Mouse (Mus musculus) midbrain, embryonic 16.5 days (tissue): ENCODE data around the gene Pam16. TPM values are rescaled to one million over a fixed set of nuclear protein-coding genes. Genes with fewer than 3 reads are reported as not detected.

Source experiments
- ATAC-seq: fragments of 200-750 bp; cut with Nextera tagmentation; 2 replicates; pipeline ENCODE4 v1.8.0; 2017; ENCODE audit warnings: moderate TSS enrichment
- H3K27ac ChIP-seq: fragments of 300-500 bp; sonication (generic); 2 replicates; pipeline ENCODE4 v1.5.1; 2014; ENCODE audit warnings: mild to moderate bottlenecking, low read length, mixed read lengths
- H3K27me3 ChIP-seq: fragments of 300-500 bp; sonication (generic); 2 replicates; pipeline ENCODE4 v1.6.1; 2014; ENCODE audit warnings: low read depth, low read length, mixed read lengths; ENCODE audit not compliant: control insufficient read depth, insufficient read depth
- H3K36me3 ChIP-seq: fragments of 300-500 bp; sonication (generic); 2 replicates; pipeline ENCODE4 v1.6.1; 2014; ENCODE audit warnings: mild to moderate bottlenecking, low read length, moderate library complexity, mixed read lengths; ENCODE audit not compliant: control insufficient read depth, insufficient read depth
- H3K4me1 ChIP-seq: fragments of 300-500 bp; sonication (generic); 2 replicates; pipeline ENCODE4 v1.6.1; 2014; ENCODE audit warnings: mild to moderate bottlenecking, low read length, mixed read lengths; ENCODE audit not compliant: control insufficient read depth, insufficient read depth
- H3K4me2 ChIP-seq: fragments of 300-500 bp; sonication (generic); 2 replicates; pipeline ENCODE4 v1.6.1; 2014; ENCODE audit warnings: mild to moderate bottlenecking, low read length, mixed read lengths
- H3K4me3 ChIP-seq: fragments of 300-500 bp; sonication (generic); 2 replicates; pipeline ENCODE4 v1.5.1; 2014; ENCODE audit warnings: low read depth, mild to moderate bottlenecking, low read length, moderate library complexity, mixed read lengths
- H3K9ac ChIP-seq: fragments of 300-500 bp; sonication (generic); 2 replicates; pipeline ENCODE4 v1.6.1; 2014; ENCODE audit warnings: low read depth, low read length, mixed read lengths
- H3K9me3 ChIP-seq: fragments of 300-500 bp; sonication (generic); replicated peaks from 2 replicates; pipeline ENCODE4 v1.6.1; 2014; ENCODE audit warnings: mild to moderate bottlenecking, low read length, mixed read lengths; ENCODE audit not compliant: control insufficient read depth, poor library complexity, severe bottlenecking
- WGBS: fragments of 180-500 bp; shearing (Covaris S2); extraction: QIAGEN DNeasy Blood & Tissue Kit; methylation state at CpG from one replicate; pipeline ENCODE4 v1.1.7; 2014; 5-methylcytosine and 5-hydroxymethylcytosine counted together
- polyA plus RNA-seq: library from polyadenylated mRNA; unstranded; fragments of >200 nt; fragmentation: Nextera tagmentation; extraction: Ambion mirVana; gene quantifications from 2 replicates; pipeline ENCODE4 v1.2.1, GENCODE M21; 2015

The Pam16 gene
- polyA plus RNA-seq, 1 experiment from 2014 or later, result 153 TPM

DNA sequence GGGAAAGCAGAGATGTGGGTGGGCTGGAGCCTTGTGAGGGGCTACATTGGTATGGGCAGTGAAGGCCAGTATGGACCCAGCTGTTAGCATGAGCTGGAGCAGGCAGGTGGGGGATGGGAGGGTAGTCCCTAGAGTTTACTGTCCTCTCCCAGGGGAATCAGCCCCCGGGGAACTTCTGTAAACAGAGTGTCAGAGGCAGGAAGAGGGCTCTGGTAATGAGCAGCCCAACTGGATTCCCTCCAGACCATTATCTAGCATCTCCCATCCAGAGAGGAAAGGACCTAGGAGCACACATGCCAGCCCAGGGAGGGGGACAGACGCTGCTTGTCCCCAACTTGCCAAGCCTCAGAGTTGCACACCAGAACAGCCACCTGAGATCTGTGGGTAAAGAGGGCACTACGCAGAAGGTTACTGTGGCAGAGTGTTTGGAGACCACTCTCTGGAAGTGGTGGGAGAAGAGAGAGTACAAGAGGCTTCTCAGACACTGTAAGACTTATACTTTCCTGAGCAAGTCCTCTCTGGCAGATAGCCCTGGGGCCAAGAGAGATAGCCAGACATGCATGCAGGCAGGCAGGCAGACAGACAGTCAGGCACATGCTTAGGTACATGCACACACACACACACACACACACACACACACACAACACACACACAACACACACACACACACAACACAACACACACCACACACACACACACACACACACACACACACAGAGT, 16.5 kb upstream of the Pam16 start:
- no peak for ATAC-seq
- WGBS, result 61% methylated on average over 3 of the region's 3 CpGs

GRCm38 (mm10) chr16:4640267-4641005, 15.6 kb upstream of the Pam16 start:
- H3K27me3 ChIP-seq, result no peaks in the 10 kb centered on the region
- peak overlapping the region; percentile 62 for H3K9ac ChIP-seq
- H3K36me3 ChIP-seq, result no peaks in the 10 kb centered on the region
- H3K9me3 ChIP-seq, result no peaks in the 10 kb centered on the region
- H3K27ac ChIP-seq, result no peak overlapping the region
- peaks cover 7% of the 10 kb centered on the region for H3K4me1 ChIP-seq
- H3K4me2 ChIP-seq, result peak overlapping the region; percentile 77
- WGBS, result 14% methylated on average over 17 of the region's 17 CpGs
- H3K4me3 ChIP-seq, result peak overlapping the region; percentile 44
- peak; percentile 9; the same call in 1 of the 2 replicates for ATAC-seq

More for the DNA sequence above, 16.5 kb upstream of the Pam16 start:
- Histone ChIP-seq H3K27me3 (no peaks in the 10 kb centered on the region), H3K4me3 (no peak overlapping the region), H3K4me1 (peaks cover 7% of the 10 kb centered on the region), H3K9ac (no peak overlapping the region), H3K4me2 (peak overlapping the region; percentile 77), H3K36me3 (no peaks in the 10 kb centered on the region), H3K9me3 (no peaks in the 10 kb centered on the region), H3K27ac (no peak overlapping the region)

- under 1% methylated on average over 22 of the region's 22 CpGs for WGBS
- no peaks in the 10 kb centered on the region for H3K9me3 ChIP-seq
Measured at GRCm38 (mm10) chr16:4639831-4640237, 15.0 kb upstream of the Pam16 start, which contains the start of the genes Vasn and Dnaja3. Gene Vasn (plus strand): TSS chr16:4639941. Gene Dnaja3 (plus strand): TSS chr16:4639989.

GRCm38 (mm10) chr16:4638891-4639390, 14.2 kb upstream of the Pam16 start:
- Histone ChIP-seq H3K4me2 (no peak overlapping the region), H3K27ac (no peak overlapping the region), H3K9me3 (no peaks in the 10 kb centered on the region), H3K27me3 (no peaks in the 10 kb centered on the region), H3K4me1 (peaks cover 7% of the 10 kb centered on the region), H3K9ac (no peak overlapping the region), H3K36me3 (peaks cover 4% of the 10 kb centered on the region), H3K4me3 (no peak overlapping the region)
- WGBS, result 84% methylated on average over 3 of the region's 3 CpGs
- ATAC-seq, result no peak

More at GRCm38 (mm10) chr16:4639831-4640237, 15.0 kb upstream of the Pam16 start, which contains the start of the genes Vasn and Dnaja3:
- ATAC-seq, result peak; percentile 89
- no peaks in the 10 kb centered on the region for H3K36me3 ChIP-seq
- H3K27ac ChIP-seq, result no peak within 1 kb of the TSS
- no peaks in the 10 kb centered on the region for H3K27me3 ChIP-seq
- H3K4me1 ChIP-seq, result peaks cover 7% of the 10 kb centered on the region
- H3K9ac ChIP-seq, result peak within 1 kb of the TSS; percentile 62
- peak within 1 kb of the TSS; percentile 77 for H3K4me2 ChIP-seq
- H3K4me3 ChIP-seq, result peak within 1 kb of the TSS; percentile 44

DNA sequence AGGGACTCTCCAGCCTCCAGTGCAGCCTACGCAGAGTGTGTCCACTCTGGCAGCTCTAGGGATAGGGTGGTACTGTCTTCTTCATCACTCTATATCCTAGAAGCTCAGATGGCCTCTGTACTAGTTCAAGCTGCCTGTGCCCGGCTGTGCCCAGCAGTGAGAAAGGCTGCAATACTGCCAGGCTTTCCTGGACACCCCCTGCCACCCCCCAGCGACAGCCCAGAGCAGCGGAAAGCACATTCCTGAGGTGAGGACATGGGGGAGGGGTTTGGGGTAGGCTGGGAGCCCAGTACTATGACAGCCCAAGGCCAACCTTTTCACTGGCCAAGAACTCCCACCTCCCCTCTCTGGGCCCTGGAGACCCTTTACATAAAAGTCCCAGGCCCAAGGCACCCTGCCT, 11.0 kb upstream of the Pam16 start:
- Histone ChIP-seq H3K4me3 (no peak overlapping the region), H3K36me3 (peaks cover 4% of the 10 kb centered on the region), H3K4me1 (peaks cover 5% of the 10 kb centered on the region; the same call in 1 of the 2 replicates), H3K9me3 (no peaks in the 10 kb centered on the region), H3K27ac (no peak overlapping the region), H3K4me2 (no peak overlapping the region), H3K9ac (no peak overlapping the region), H3K27me3 (no peaks in the 10 kb centered on the region)
- WGBS, result 71% methylated on average over 4 of the region's 4 CpGs
- ATAC-seq, result no peak

- Histone ChIP-seq H3K36me3 (peaks cover 4% of the 10 kb centered on the region), H3K27me3 (no peaks in the 10 kb centered on the region), H3K27ac (no peak overlapping the region), H3K4me1 (0 out of 2 replicates have a peak, but pooled peaks cover 2% of the 10 kb centered on the region), H3K4me3 (no peak overlapping the region), H3K4me2 (no peak overlapping the region), H3K9me3 (no peaks in the 10 kb centered on the region), H3K9ac (no peak overlapping the region)
- WGBS, result 90% methylated on average over 9 of the region's 9 CpGs
- ATAC-seq, result no peak
Measured at GRCm38 (mm10) chr16:4634681-4635080, 9.9 kb upstream of the Pam16 start.

- WGBS, result 92% methylated on average over 3 of the region's 3 CpGs
- H3K4me2 ChIP-seq, result no peak overlapping the region
- H3K27me3 ChIP-seq, result no peaks in the 10 kb centered on the region
- H3K36me3 ChIP-seq, result peaks cover 4% of the 10 kb centered on the region
- no peak for ATAC-seq
- no peaks in the 10 kb centered on the region for H3K9me3 ChIP-seq
- H3K4me3 ChIP-seq, result no peak overlapping the region
- no peaks in the 10 kb centered on the region for H3K4me1 ChIP-seq
- no peak overlapping the region for H3K9ac ChIP-seq
- no peak overlapping the region for H3K27ac ChIP-seq
Measured at GRCm38 (mm10) chr16:4633661-4634060, 8.9 kb upstream of the Pam16 start.

- WGBS, result 43% methylated on average over 7 of the region's 7 CpGs
- no peak overlapping the region for H3K27ac ChIP-seq
- H3K27me3 ChIP-seq, result no peaks in the 10 kb centered on the region
- no peaks in the 10 kb centered on the region for H3K9me3 ChIP-seq
- no peak overlapping the region for H3K9ac ChIP-seq
- peaks cover 5% of the 10 kb centered on the region for H3K36me3 ChIP-seq
- no peak overlapping the region for H3K4me3 ChIP-seq
- H3K4me2 ChIP-seq, result no peak overlapping the region
- no peak for ATAC-seq
- H3K4me1 ChIP-seq, result no peaks in the 10 kb centered on the region
Measured at GRCm38 (mm10) chr16:4632050-4632449, 7.3 kb upstream of the Pam16 start.

DNA sequence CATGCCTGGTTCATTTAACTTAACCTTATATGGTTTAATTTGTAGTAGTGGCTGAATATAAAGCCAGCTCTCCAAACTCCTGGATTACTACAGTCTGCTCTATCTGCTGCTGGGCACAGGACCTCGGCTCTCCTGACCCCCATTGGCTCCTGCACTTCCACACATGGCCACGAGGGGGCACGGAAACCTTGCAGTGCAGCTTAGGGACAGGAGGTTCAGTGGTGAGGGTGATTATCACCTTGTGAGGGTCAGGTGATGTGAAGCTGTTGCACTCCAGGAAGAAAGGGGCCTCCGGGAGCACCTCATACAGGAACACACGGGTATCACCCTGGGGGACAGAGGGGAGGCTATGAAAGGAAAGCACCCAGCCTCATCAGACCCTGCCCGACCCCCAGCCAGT, 5.2 kb upstream of the Pam16 start:
- Histone ChIP-seq H3K36me3 (peaks cover 7% of the 10 kb centered on the region), H3K4me1 (no peaks in the 10 kb centered on the region), H3K27ac (no peak overlapping the region), H3K4me2 (no peak overlapping the region), H3K4me3 (no peak overlapping the region), H3K9me3 (no peaks in the 10 kb centered on the region), H3K27me3 (no peaks in the 10 kb centered on the region), H3K9ac (no peak overlapping the region)
- 20% methylated on average over 6 of the region's 6 CpGs for WGBS
- ATAC-seq, result no peak
